Mouse (Mus musculus) heart, adult 2 months (tissue): ENCODE data around the gene Ifrd2.

Experiments
- CTCF ChIP-seq: fragments of 200-600 bp; IDR thresholded peaks from 2 replicates; pipeline ENCODE4 v1.8.1; 2022; ENCODE audit warnings: antibody characterized with exemption, mild to moderate bottlenecking, moderate library complexity
- POLR2A ChIP-seq: fragments of 200-500 bp; IDR thresholded peaks from 2 replicates; pipeline ENCODE4 v1.6.1; 2011; ENCODE audit warnings: mild to moderate bottlenecking, low read depth, low read length, control low read depth; ENCODE audit not compliant: insufficient read depth

- TF ChIP-seq POLR2A (peak; percentile 67; the same call in 1 of the 2 replicates), CTCF (peak; percentile 43)
These were observed 20.6 kb upstream of the Ifrd2 start for GRCm38 (mm10) chr9:107566855-107567254.
